Mouse (Mus musculus) left cerebral cortex, adult 8-10 months (tissue): ENCODE results near the gene Avil. TPM values are rescaled to one million over a fixed set of nuclear protein-coding genes. Genes with fewer than 3 reads are reported as not detected.

ENCODE experiments used
- DNase-seq, 2 experiments: peaks; one replicate each; pipeline ENCODE4 v3.0.0; 2022; ENCODE audit warnings: low spot score in 2 of 2
- total RNA-seq, 4 experiments: library from RNA; stranded (reverse); gene quantifications; 2 replicates each; pipeline ENCODE4 v1.2.4; 2022

Gene Avil
- total RNA-seq, 4 experiments from 2014 or later = 0.13 to 0.21 (median 0.17) TPM

- no peak for DNase-seq
Observed at GRCm38 (mm10) chr10:127018422-127018821, 17.9 kb downstream of the Avil start.

GRCm38 (mm10) chr10:127030336-127031296 is 30.1 kb downstream of the Avil start, which contains the start of gene Tsfm:
Gene Tsfm, minus strand, starts transcription at chr10:127030840.
- DNase-seq = peak; percentile 75 to 87

GRCm38 (mm10) chr10:127033301-127033741 is 32.8 kb downstream of the Avil start:
- no peak for DNase-seq

GRCm38 (mm10) chr10:127036273-127036672 is 35.8 kb downstream of the Avil start:
- no peak for DNase-seq

DNA sequence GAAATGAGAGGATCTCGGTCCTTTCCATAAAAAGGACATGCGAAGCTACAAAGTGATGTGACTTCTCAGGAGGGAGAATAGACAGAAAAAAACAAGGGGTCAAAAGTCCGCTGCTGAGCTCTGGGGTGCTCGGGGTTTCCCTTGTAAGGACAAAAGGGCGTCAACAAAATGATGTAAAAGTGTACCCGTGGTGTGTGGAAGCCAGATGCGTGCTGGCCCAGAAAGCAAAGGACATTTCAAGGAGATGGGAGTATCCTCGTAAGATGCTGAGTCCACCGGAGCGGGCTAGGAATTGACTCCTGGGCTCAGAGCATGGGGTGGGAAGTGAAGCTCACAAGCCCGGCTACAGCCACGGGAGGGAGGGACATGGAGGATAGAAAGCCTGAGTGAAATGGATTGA is 37.1 kb downstream of the Avil start:
- no peak for DNase-seq

GRCm38 (mm10) chr10:127040569-127041214 is 40.2 kb downstream of the Avil start:
- DNase-seq = peak in 1 of 2 experiments; percentile 43

DNA sequence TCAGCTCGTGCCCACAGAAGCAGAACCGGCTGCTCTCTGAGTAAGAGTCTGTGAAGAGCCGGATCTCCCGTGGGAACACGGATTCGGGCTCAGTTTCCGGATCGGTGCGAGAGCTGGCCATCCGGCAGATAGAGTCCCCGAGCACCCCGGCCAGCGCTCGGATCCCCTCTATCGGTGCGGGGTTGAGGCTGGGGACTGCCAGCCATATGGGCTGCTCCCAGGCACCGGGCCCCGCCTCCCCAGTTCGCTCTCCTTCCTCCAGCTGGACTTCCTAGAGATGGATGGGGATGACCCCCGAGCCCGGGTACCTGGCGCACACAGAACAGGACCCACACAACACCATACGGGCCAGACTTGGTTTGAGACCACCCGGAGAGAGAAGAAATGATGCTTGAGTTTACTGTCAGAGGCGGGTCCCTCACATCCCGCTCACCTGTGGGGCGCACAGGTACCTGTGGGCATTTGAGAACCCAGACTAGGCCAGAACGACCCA is 40.8 kb downstream of the Avil start, which contains the start of the genes Mettl1 and Eef1akmt3:
Gene Mettl1, plus strand, starts transcription at position 141 of the 493 bp plus-strand sequence.
Gene Eef1akmt3, minus strand, starts transcription at position 240 of the 493 bp plus-strand sequence.
- no peak for DNase-seq

DNA sequence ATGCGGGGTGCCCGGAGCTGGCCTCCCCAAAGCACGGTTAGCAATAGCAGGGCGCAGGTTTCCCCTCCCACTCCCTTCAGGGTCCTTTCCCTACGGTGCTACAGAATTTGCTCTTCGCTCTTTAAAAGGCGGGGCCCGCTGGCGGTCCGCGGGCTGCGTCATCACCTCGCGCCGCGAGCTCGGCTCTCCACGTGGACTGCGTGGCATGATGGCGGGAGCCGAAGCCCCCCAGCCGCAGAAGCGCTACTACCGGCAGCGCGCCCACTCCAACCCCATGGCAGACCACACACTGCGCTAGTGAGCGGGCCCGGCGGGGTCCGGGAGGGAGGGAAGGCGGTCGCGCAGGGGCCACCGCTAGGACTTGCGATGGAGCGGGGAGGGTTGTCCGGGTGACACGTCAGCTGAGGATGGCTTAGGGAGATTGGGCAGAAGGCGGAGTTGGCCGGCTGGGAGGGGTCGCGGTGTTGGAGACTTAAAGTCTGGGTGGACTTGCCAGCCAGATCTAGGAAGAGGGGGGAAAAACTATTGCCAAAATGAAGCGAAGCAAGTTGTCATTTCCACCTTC is 41.3 kb downstream of the Avil start:
- peak; percentile 82 to 90 for DNase-seq

GRCm38 (mm10) chr10:127042468-127043115 is 42.1 kb downstream of the Avil start:
- DNase-seq = no peak

- no peak for DNase-seq
Observed at GRCm38 (mm10) chr10:127043187-127043586, 42.7 kb downstream of the Avil start.

GRCm38 (mm10) chr10:127047954-127048353 is 47.4 kb downstream of the Avil start, which contains the start of gene Cyp27b1:
Gene Cyp27b1, plus strand, starts transcription at chr10:127048250.
- DNase-seq = no peak

DNA sequence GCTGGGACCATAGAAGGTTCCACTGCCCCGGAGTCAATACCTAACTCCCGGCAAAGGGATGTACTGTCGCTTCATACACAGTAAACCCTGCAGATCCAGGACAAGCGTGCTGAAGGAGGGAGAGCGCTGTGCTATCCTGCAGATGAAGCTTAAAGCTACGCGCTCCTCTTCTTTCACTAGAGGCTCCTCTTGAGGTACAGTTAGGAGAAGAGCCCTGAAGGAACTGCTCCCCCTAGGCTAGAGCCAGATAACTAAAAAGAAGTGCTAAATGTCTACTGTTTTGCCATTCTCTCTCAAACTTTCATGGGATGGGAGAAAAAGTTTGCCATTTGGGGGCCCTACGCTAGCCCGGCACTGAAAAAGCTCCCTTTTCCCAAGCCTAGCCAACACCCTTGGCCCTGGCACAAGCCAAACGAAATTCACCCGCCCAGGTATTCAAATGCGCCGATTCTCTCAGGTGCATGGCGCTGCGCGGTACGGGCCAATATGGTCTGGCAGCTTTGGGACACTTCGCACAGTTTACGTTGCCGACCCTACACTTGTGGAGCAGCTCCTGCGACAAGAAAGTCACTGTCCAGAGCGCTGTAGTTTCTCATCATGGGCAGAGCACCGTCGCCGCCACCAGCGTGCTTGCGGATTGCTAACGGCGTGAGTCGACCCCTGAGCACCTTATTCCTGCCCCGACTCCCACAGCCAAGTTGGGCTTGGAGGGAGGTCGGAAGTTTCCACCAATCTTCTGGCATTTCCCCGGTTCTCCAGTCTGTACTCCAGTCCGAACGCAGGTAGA is 48.3 kb downstream of the Avil start:
- DNase-seq = no peak

- DNase-seq = no peak
Observed at GRCm38 (mm10) chr10:127049395-127050118, 49.0 kb downstream of the Avil start.

DNA sequence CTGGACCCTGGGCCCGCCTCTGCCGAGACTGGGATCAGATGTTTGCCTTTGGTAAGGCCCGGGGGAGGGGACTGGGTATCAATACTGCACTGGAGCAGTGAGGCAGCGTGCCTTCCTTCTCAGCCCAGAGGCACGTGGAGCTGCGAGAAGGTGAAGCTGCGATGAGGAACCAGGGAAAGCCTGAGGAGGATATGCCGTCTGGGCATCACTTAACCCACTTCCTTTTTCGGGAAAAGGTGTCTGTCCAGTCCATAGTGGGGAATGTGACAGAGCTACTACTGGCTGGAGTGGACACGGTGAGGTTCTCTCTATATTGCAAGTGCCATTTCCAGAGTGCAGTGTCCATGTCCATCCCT is 49.6 kb downstream of the Avil start:
- DNase-seq = no peak

DNA sequence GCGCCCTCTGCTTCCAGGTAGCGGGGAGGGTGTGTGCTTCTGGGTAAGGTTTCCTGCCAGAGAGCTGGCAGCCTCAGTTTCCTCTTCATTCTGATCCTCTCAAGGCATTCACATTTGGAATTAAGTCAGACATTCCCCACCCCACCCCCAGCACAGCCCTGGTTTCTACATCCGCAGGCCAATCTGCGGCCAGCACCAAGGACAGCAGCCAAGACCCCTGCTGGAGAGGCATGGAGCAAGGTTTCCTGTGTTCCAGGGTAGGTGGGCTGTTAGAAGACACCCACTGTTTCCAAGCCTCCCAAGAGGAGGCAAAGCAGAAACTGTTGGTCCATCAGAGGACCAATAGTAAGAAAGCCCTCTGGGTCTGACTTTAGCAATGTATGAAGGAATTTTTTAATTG is 54.1 kb downstream of the Avil start:
- DNase-seq = no peak

DNA sequence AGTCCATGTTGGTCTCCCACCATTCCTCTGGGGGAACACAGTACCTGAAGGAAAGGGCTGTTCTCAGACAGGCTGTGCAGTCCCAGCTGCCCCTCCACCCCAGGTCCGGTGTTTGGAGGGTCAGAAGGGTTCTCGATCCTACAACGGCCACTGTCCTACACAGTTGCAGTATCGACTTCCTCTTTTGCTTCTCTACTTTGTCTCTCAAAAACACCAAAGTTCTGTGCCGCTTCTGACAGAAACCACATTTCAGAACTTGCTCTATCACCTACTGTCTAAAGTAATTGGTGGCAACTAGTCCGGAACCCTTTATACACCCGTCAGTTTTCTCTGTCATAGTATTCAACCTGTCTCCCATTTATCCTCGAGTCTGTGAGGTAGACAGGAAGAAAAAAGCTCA is 54.9 kb downstream of the Avil start:
- DNase-seq = no peak

DNA sequence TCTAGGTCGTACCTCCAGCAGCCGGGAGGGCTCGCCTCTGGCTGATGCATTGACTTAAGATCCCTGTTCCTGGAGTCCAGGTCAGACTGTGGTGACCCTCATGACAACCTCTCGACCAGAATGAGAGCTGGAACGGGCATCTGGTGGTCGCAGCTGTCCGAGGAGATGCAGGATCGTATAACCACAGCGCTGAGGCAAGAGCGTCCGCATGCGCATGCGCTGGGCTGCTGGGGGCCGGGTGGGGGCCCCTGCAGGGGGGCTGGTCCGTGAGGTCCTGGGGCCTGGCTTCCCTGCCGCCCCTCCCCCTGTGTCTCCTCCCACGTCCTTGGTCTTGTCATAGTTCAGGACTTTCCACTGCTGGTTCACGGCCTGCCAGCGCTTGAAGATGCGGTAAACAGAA is 56.0 kb downstream of the Avil start:
- no peak for DNase-seq

GRCm38 (mm10) chr10:127058161-127058560 is 57.7 kb downstream of the Avil start:
- DNase-seq = no peak

- no peak for DNase-seq
Observed at GRCm38 (mm10) chr10:127058708-127059107, 58.2 kb downstream of the Avil start.
